Comparison of ENCODE assay signal across 11 mouse cellular contexts in the genomic region with DNA sequence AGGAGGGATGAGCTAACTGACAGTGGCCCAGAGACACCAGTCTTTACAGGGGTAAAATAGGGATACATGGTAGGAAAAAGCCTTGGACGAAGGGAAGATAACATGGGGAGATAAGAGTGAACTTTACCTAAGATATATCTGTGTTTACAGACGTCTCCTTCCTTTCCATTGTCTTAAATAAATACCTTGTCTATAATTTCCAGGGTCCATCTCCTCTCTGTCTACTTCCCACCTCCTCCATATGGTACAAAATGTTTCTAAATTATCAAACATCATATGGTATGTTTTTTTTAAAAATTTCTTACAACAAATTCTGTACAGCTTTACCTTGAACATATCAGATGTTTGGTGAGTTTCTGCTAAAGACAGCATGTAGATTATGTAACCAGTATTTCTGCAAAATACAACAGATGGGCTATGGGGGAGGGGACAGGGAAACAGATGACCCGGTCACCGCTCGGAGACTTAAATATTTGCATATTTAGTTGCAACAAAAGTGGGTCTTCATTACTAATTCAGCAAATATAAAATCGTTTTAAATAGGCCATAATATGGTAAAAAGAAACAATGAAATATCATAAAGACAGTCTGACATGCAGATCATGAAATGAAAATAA.
DNase-seq lines count a peak whose midpoint lies in the region.
"Had no signal": no experiment of that assay in that cellular context is flagged by ENCODE, and none has a peak within 500 bp of the region (broad histone marks: within the 10 kb centered on the region; RNA-seq: fewer than 3 reads in every experiment).

No protein-coding gene starts in this region.

- DNase-seq in embryo, embryonic 11 days: peak; percentile 44
- DNase-seq in embryo, embryonic 9.5 days (ENCODE audit: extremely low spot score): no peak
- DNase-seq in lung, postnatal 10 days: peak; percentile 9
- no peak for DNase-seq in lung, postnatal 4 days
- peak; percentile 80 to 82 for DNase-seq in cerebellum, postnatal 14 days
- DNase-seq in thymus, postnatal 14 days: no peak
- DNase-seq in heart, adult 9 months (ENCODE audit: low spot score in 2 of 2): no peak
- no peak for DNase-seq in yolk sac, embryonic 10.5 days (ENCODE audit: low spot score)
- DNase-seq: forebrain, postnatal 0 days; gastrocnemius, adult 2 months; heart, postnatal 10 days had no signal

Comparison
In these comparisons a context has a peak if more than half of its experiments do, and no peak if none do; other contexts are left out.
1. DNase-seq: peak in embryo, embryonic 11 days (single experiment), lung, postnatal 10 days (single experiment) and cerebellum, postnatal 14 days (2 of 2); none in embryo, embryonic 9.5 days (single experiment), lung, postnatal 4 days (0 of 2), thymus, postnatal 14 days (single experiment), heart, adult 9 months (0 of 2) and yolk sac, embryonic 10.5 days (single experiment).